Mouse (Mus musculus) testis, adult 2 months (tissue): ENCODE measurements around the gene Ctf1. TPM values are rescaled to one million over a fixed set of nuclear protein-coding genes. Genes with fewer than 3 reads are reported as not detected.

ENCODE experiments used
- H3K27ac ChIP-seq: fragments of 200-500 bp; 2 replicates; pipeline ENCODE4 v1.5.1; 2012; ENCODE audit warnings: low read depth, low read length; ENCODE audit not compliant: control insufficient read depth, insufficient read depth
- H3K27me3 ChIP-seq: fragments of 200-500 bp; 2 replicates; pipeline ENCODE4 v1.6.1; 2012; ENCODE audit warnings: mild to moderate bottlenecking, low read length, moderate library complexity; ENCODE audit not compliant: control insufficient read depth, insufficient read depth
- H3K36me3 ChIP-seq: fragments of 200-500 bp; 2 replicates; pipeline ENCODE4 v1.6.1; 2012; ENCODE audit warnings: mild to moderate bottlenecking, low read length; ENCODE audit not compliant: control insufficient read depth, insufficient read depth
- H3K4me1 ChIP-seq: fragments of 200-500 bp; 2 replicates; pipeline ENCODE4 v1.6.1; 2012; ENCODE audit warnings: low read length; ENCODE audit not compliant: control insufficient read depth, insufficient read depth
- H3K4me3 ChIP-seq: fragments of 200-500 bp; 2 replicates; pipeline ENCODE4 v1.5.1; 2012; ENCODE audit warnings: low read depth, mild to moderate bottlenecking, low read length, moderate library complexity, mixed read lengths; ENCODE audit not compliant: control insufficient read depth
- CTCF ChIP-seq: fragments of 200-500 bp; IDR thresholded peaks from 2 replicates; pipeline ENCODE4 v1.5.1; 2012; ENCODE audit warnings: low read depth, mild to moderate bottlenecking, inconsistent platforms, low read length, moderate library complexity; ENCODE audit not compliant: control insufficient read depth, insufficient read depth, insufficient replicate concordance
- POLR2A ChIP-seq: fragments of 200-500 bp; IDR thresholded peaks from 2 replicates; pipeline ENCODE4 v1.6.1; 2012; ENCODE audit warnings: low read depth, mild to moderate bottlenecking, inconsistent platforms, low read length, moderate library complexity; ENCODE audit not compliant: control insufficient read depth
- polyA plus RNA-seq: library from polyadenylated mRNA; depleted of rRNA; stranded (reverse); fragments of >200 nt; gene quantifications from 2 replicates; pipeline ENCODE4 v1.2.3, GENCODE M21; 2012

Ctf1 gene
- polyA plus RNA-seq, 1 experiment, result 4.7 TPM

GRCm38 (mm10) chr7:127750131-127751127 lies 37.9 kb downstream of the Ctf1 start:
- Histone ChIP-seq H3K27me3 (no peaks in the 10 kb centered on the region), H3K4me1 (no peaks in the 10 kb centered on the region), H3K27ac (no peak overlapping the region; the same call in 1 of the 2 replicates), H3K36me3 (peaks cover 3% of the 10 kb centered on the region; the same call in 1 of the 2 replicates), H3K4me3 (no peak overlapping the region)
- TF ChIP-seq CTCF (no peak), POLR2A (no peak)

- H3K36me3 ChIP-seq, result peaks cover 3% of the 10 kb centered on the region; the same call in 1 of the 2 replicates
- no peaks in the 10 kb centered on the region for H3K27me3 ChIP-seq
- H3K27ac ChIP-seq, result peak overlapping the region; percentile 16; the same call in 1 of the 2 replicates
- TF ChIP-seq CTCF, result no peak
- H3K4me1 ChIP-seq, result no peaks in the 10 kb centered on the region; the same call in 1 of the 2 replicates
- H3K4me3 ChIP-seq, result no peak overlapping the region
Observed at GRCm38 (mm10) chr7:127751619-127752018, 39.1 kb downstream of the Ctf1 start.

- Histone ChIP-seq H3K27ac (peak overlapping the region; percentile 77), H3K27me3 (no peaks in the 10 kb centered on the region), H3K4me3 (no peak overlapping the region), H3K4me1 (no peaks in the 10 kb centered on the region; the same call in 1 of the 2 replicates), H3K36me3 (peaks cover 3% of the 10 kb centered on the region; the same call in 1 of the 2 replicates)
- TF ChIP-seq CTCF (no peak), POLR2A (no peak)
Observed at GRCm38 (mm10) chr7:127752069-127752468, 39.5 kb downstream of the Ctf1 start.

DNA sequence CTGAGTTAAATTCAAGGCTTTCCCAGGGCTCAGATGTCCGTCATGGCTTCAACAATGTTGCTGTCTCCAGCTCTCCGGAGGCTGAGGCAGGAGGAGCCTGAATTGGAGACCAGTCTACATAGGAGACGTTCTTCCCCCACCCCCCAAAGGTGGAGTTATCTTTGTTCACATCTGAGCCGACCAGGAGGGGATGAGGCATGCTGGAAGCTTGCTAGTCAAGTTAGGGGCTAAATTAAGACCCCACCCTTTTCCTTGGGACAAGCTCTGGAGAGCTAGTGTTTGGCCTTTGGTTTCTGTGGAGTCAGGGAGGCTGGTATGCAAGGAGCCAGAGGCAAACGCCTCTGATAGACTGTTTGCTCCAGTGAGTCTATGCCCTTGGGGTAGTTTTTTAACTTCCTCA lies 40.6 kb downstream of the Ctf1 start:
- H3K27ac ChIP-seq, result 0 out of 2 replicates have a peak overlapping the region, but pooled peaks have one; percentile 26
- 0 out of 2 replicates have a peak, but pooled peaks have one; percentile 5 for TF ChIP-seq POLR2A
- no peak for TF ChIP-seq CTCF
- no peak overlapping the region for H3K4me3 ChIP-seq
- H3K27me3 ChIP-seq, result no peaks in the 10 kb centered on the region
- H3K36me3 ChIP-seq, result peaks cover 3% of the 10 kb centered on the region; the same call in 1 of the 2 replicates
- H3K4me1 ChIP-seq, result no peaks in the 10 kb centered on the region; the same call in 1 of the 2 replicates

DNA sequence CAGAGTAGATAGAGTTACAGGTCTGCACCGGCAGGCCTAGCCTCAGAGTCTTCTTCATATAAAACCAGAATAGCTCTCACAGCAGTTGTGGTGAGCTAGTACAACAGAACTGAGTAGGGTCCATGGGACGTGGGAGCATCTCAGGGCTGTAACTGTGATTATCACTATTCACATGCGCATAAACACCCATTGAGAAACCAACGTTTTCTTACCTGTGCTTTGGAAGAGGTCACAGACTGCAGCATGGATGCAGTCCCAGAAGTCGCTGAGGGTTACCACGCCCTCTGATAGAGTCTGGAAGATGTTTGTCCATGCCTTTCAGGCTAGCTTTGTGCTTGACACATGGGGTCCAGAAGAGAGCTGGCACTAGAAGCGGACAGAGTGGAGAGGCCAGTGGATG lies 41.2 kb downstream of the Ctf1 start:
- H3K36me3 ChIP-seq, result peaks cover 3% of the 10 kb centered on the region; the same call in 1 of the 2 replicates
- no peak overlapping the region for H3K27ac ChIP-seq
- H3K4me3 ChIP-seq, result no peak overlapping the region
- H3K27me3 ChIP-seq, result no peaks in the 10 kb centered on the region
- H3K4me1 ChIP-seq, result no peaks in the 10 kb centered on the region; the same call in 1 of the 2 replicates
- TF ChIP-seq POLR2A (no peak), CTCF (no peak)

- Histone ChIP-seq H3K27ac (no peak overlapping the region), H3K4me1 (no peaks in the 10 kb centered on the region; the same call in 1 of the 2 replicates), H3K4me3 (no peak overlapping the region), H3K36me3 (no peaks in the 10 kb centered on the region), H3K27me3 (no peaks in the 10 kb centered on the region)
- no peak for TF ChIP-seq CTCF
- no peak for TF ChIP-seq POLR2A
Observed at GRCm38 (mm10) chr7:127759716-127760115, 47.2 kb downstream of the Ctf1 start.

DNA sequence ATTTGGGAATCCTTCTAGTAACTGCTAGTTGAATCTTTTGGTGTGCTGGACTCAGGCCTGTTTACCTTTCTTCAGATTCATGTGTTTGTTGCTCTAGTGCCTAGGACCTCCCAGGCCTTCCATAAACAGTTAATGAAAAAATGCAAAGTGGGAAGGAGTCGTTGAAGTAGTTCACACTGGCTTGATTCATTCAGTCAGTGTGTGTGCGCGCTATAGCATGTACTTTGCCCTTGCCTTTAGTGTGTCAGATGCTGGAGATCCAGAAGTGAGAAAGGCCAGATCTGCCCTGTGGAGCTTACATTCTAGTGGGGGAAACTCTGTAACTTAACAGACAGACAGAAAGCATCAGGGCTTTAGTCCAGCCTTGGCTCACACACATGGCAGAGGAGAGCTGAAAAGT lies 47.9 kb downstream of the Ctf1 start:
- no peak overlapping the region for H3K4me3 ChIP-seq
- no peak overlapping the region for H3K27ac ChIP-seq
- TF ChIP-seq POLR2A (no peak), CTCF (no peak)
- H3K27me3 ChIP-seq, result no peaks in the 10 kb centered on the region
- H3K4me1 ChIP-seq, result no peaks in the 10 kb centered on the region; the same call in 1 of the 2 replicates
- H3K36me3 ChIP-seq, result no peaks in the 10 kb centered on the region
